Comparison of ENCODE assay signal across 27 mouse cellular contexts in genomic region chr13:26037699-26038098, GRCm38 (mm10).
"Had no signal": no experiment of that assay in that cellular context is flagged by ENCODE, and none has a peak within 500 bp of the region (broad histone marks: within the 10 kb centered on the region; RNA-seq: fewer than 3 reads in every experiment).

No protein-coding gene starts in this region.

- H3K36me3 ChIP-seq: heart, embryonic 10.5 days; heart, embryonic 12.5 days; hindbrain, embryonic 10.5 days; hindbrain, embryonic 12.5 days; intestine, embryonic 15.5 days; limb, embryonic 13.5 days; limb, embryonic 15.5 days; liver, embryonic 12.5 days had no signal

- H3K9me3 ChIP-seq: heart, embryonic 10.5 days; heart, embryonic 12.5 days; hindbrain, embryonic 10.5 days; hindbrain, embryonic 12.5 days; intestine, embryonic 15.5 days; limb, embryonic 13.5 days; limb, embryonic 15.5 days; liver, embryonic 12.5 days had no signal

- H3K4me3 ChIP-seq: heart, embryonic 10.5 days; heart, embryonic 12.5 days; hindbrain, embryonic 10.5 days; hindbrain, embryonic 12.5 days; intestine, embryonic 15.5 days; layer of hippocampus, adult 2 months; left cerebral cortex, adult 2 months; limb, embryonic 13.5 days; limb, embryonic 15.5 days; liver, embryonic 12.5 days had no signal

- H3K4me1 ChIP-seq: heart, embryonic 10.5 days; heart, embryonic 12.5 days; hindbrain, embryonic 10.5 days; hindbrain, embryonic 12.5 days; intestine, embryonic 15.5 days; limb, embryonic 13.5 days; limb, embryonic 15.5 days; liver, embryonic 12.5 days had no signal

- H3K4me2 ChIP-seq: heart, embryonic 12.5 days; hindbrain, embryonic 12.5 days; hindbrain, embryonic 14.5 days; intestine, embryonic 15.5 days; limb, embryonic 13.5 days; limb, embryonic 15.5 days; liver, embryonic 12.5 days had no signal

- H3K27me3 ChIP-seq: heart, embryonic 12.5 days; hindbrain, embryonic 12.5 days; intestine, embryonic 15.5 days; limb, embryonic 13.5 days; limb, embryonic 15.5 days; liver, embryonic 12.5 days had no signal

- DNase-seq: gastrocnemius, postnatal 10 days; gastrocnemius, postnatal 25 days; heart, adult 18-20 months; heart, postnatal 10 days; heart, postnatal 4 days; kidney, adult 18-20 months; kidney, adult 8-10 months; kidney, postnatal 10 days; kidney, postnatal 25 days; kidney, postnatal 4 days; left cerebral cortex, postnatal 4 days; lung, adult 18-20 months had no signal

- ATAC-seq: hindbrain, embryonic 16.5 days; inflammation-experienced regulatory T-cells, adult 6 months; intestine, embryonic 15.5 days; intestine, postnatal 0 days; liver, embryonic 12.5 days had no signal

- H3K9ac ChIP-seq: heart, embryonic 12.5 days; hindbrain, embryonic 12.5 days; hindbrain, embryonic 14.5 days; intestine, embryonic 15.5 days; limb, embryonic 13.5 days; limb, embryonic 15.5 days; liver, embryonic 12.5 days; liver, embryonic 14.5 days had no signal

- H3K27ac ChIP-seq: heart, embryonic 10.5 days; hindbrain, embryonic 10.5 days; hindbrain, embryonic 12.5 days; hindbrain, embryonic 14.5 days; intestine, embryonic 15.5 days; layer of hippocampus, adult 2 months; left cerebral cortex, adult 2 months; limb, embryonic 13.5 days; limb, embryonic 15.5 days; liver, embryonic 12.5 days; liver, embryonic 14.5 days had no signal
